ENCODE assay signal across 27 mouse cellular contexts in the genomic region with DNA sequence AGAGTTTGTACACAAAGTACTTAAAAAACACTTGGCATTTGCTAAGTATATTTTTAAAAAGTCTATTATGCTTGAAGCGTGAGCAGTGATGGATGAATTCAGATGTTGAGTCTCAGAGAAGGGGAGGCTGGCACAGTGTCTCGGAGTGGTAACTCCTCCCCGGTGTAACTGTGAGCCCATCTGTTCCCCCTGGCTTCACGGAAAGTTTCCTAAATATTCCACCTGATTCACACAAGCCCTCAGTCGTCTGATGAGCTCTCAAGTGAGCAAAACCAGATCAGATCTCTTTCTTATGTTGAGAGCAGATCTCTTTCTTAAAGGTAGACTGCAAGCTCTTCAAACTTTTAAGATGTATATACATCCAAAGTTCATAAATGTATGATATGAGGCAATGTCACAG. TPM values are rescaled to one million over a fixed set of nuclear protein-coding genes. Genes with fewer than 3 reads are reported as not detected.
DNase-seq lines count a peak whose midpoint lies in the region; ATAC-seq lines count a peak whose summit lies in the region.
"Had no signal": no experiment of that assay in that cellular context is flagged by ENCODE, and none has a peak within 500 bp of the region (broad histone marks: within the 10 kb centered on the region; RNA-seq: fewer than 3 reads in every experiment).

No protein-coding gene starts in this region.

- no peaks in the 10 kb centered on the region for H3K27me3 ChIP-seq in hindbrain, embryonic 16.5 days (replicated peaks; ENCODE audit: control insufficient read depth, insufficient read depth, low read length)
- H3K27me3 ChIP-seq in hindbrain, embryonic 14.5 days (ENCODE audit: control insufficient read depth, insufficient read depth, low read length), result no peaks in the 10 kb centered on the region
- H3K27me3 ChIP-seq: CH12.LX; embryonic facial prominence, embryonic 12.5 days; forebrain, embryonic 12.5 days; heart, embryonic 12.5 days; midbrain, embryonic 13.5 days; neural tube, embryonic 12.5 days; Patski had no signal

- no peaks in the 10 kb centered on the region for H3K36me3 ChIP-seq in hindbrain, embryonic 16.5 days (ENCODE audit: control insufficient read depth, insufficient read depth, low read length)
- H3K36me3 ChIP-seq in hindbrain, embryonic 14.5 days (replicated peaks; ENCODE audit: control insufficient read depth, insufficient read depth), result no peaks in the 10 kb centered on the region
- H3K36me3 ChIP-seq: embryonic facial prominence, embryonic 12.5 days; forebrain, embryonic 12.5 days; heart, embryonic 12.5 days; hindbrain, embryonic 10.5 days; midbrain, embryonic 13.5 days; neural tube, embryonic 12.5 days had no signal

- DNase-seq in hindbrain, embryonic 14.5 days (ENCODE audit: low spot score), result no peak
- DNase-seq in brain, adult 2 months (ENCODE audit: low read depth, low spot score), result peak; percentile 90
- DNase-seq in cerebellum, adult 18-20 months, result peak; percentile 55 to 69
- peak; percentile 54 to 73 for DNase-seq in cerebellum, postnatal 14 days
- no peak for DNase-seq in left cerebral cortex, postnatal 4 days
- DNase-seq in layer of hippocampus, postnatal 14 days (ENCODE audit: low spot score in 2 of 2), result no peak
- DNase-seq: adrenal gland, adult 2 months; gastrocnemius, postnatal 14 days; heart, adult 11 months; heart, postnatal 10 days; kidney, postnatal 4 days; layer of hippocampus, adult 9-11 months; lung, adult 2 months; lung, postnatal 14 days; thymus, postnatal 25 days had no signal

- H3K27ac ChIP-seq in hindbrain, embryonic 16.5 days (ENCODE audit: low read depth, low read length), result no peak overlapping the region
- H3K27ac ChIP-seq in hindbrain, embryonic 14.5 days, result no peak overlapping the region
- H3K27ac ChIP-seq: embryonic facial prominence, embryonic 12.5 days; forebrain, embryonic 12.5 days; hindbrain, embryonic 10.5 days; midbrain, embryonic 13.5 days; neural tube, embryonic 12.5 days had no signal

- no peak overlapping the region for H3K4me2 ChIP-seq in hindbrain, embryonic 16.5 days (ENCODE audit: low read length)
- no peak overlapping the region for H3K4me2 ChIP-seq in hindbrain, embryonic 14.5 days (replicated peaks)
- H3K4me2 ChIP-seq: embryonic facial prominence, embryonic 12.5 days; forebrain, embryonic 12.5 days; heart, embryonic 12.5 days; midbrain, embryonic 13.5 days; neural tube, embryonic 12.5 days had no signal

- H3K9ac ChIP-seq in hindbrain, embryonic 16.5 days (ENCODE audit: low read depth, low read length), result no peak overlapping the region
- no peak overlapping the region for H3K9ac ChIP-seq in hindbrain, embryonic 14.5 days
- H3K9ac ChIP-seq: embryonic facial prominence, embryonic 12.5 days; forebrain, embryonic 12.5 days; heart, embryonic 12.5 days; midbrain, embryonic 13.5 days; neural tube, embryonic 12.5 days had no signal

- 64% methylated on average over 5 of the region's 5 CpGs for WGBS in hindbrain, embryonic 16.5 days
- WGBS in hindbrain, embryonic 14.5 days, result 74% methylated on average over 5 of the region's 5 CpGs

- H3K9me3 ChIP-seq in hindbrain, embryonic 16.5 days (ENCODE audit: control insufficient read depth, low read length), result no peaks in the 10 kb centered on the region
- no peaks in the 10 kb centered on the region for H3K9me3 ChIP-seq in hindbrain, embryonic 14.5 days (ENCODE audit: control insufficient read depth, low read length)
- H3K9me3 ChIP-seq: embryonic facial prominence, embryonic 12.5 days; forebrain, embryonic 12.5 days; G1E; heart, embryonic 12.5 days; hindbrain, embryonic 10.5 days; midbrain, embryonic 13.5 days; neural tube, embryonic 12.5 days had no signal

- H3K4me3 ChIP-seq in hindbrain, embryonic 16.5 days (ENCODE audit: low read length), result no peak overlapping the region
- no peak overlapping the region for H3K4me3 ChIP-seq in hindbrain, embryonic 14.5 days (replicated peaks; ENCODE audit: low read length)
- H3K4me3 ChIP-seq: embryonic facial prominence, embryonic 12.5 days; erythroblast, embryonic 14.5 days; forebrain, embryonic 12.5 days; heart, embryonic 12.5 days; hindbrain, embryonic 10.5 days; midbrain, embryonic 13.5 days; neural tube, embryonic 12.5 days had no signal

- peaks cover 4% of the 10 kb centered on the region; the same call in 1 of the 2 replicates for H3K4me1 ChIP-seq in hindbrain, embryonic 16.5 days (ENCODE audit: control insufficient read depth, insufficient read depth, low read depth, low read length)
- no peaks in the 10 kb centered on the region; the same call in 1 of the 2 replicates for H3K4me1 ChIP-seq in hindbrain, embryonic 14.5 days (replicated peaks; ENCODE audit: control insufficient read depth, insufficient read depth, low read length)

- ATAC-seq in hindbrain, embryonic 16.5 days, result peak; percentile 29; the same call in 1 of the 2 replicates
- no peak for ATAC-seq in hindbrain, embryonic 14.5 days (ENCODE audit: low FRiP score)
- ATAC-seq: intestine, postnatal 0 days; midbrain, embryonic 13.5 days; Patski had no signal

- intact Hi-C loops in left cerebral cortex, postnatal 4 days (cut with DNase I), result no loop called here

RNA-seq across cellular contexts. Expression of a gene that starts 27.8 kb away (rescaled TPM):
- polyA plus RNA-seq in hindbrain, embryonic 16.5 days (2015; fragmentation: Nextera tagmentation; extraction: Ambion mirVana), result 50.8 and 55.2 TPM in 2 replicates
- polyA plus RNA-seq in hindbrain, embryonic 14.5 days (2014; fragmentation: Nextera tagmentation; extraction: Ambion mirVana), result 77.3 and 80.6 TPM in 2 replicates
- 100 to 1,000 TPM; 163 to 172 TPM for total RNA-seq in left cerebral cortex, postnatal 4 days (2021)
- 100 to 1,000 TPM; 141 to 150 TPM for total RNA-seq in layer of hippocampus, postnatal 14 days (2021)

Comparison
In these comparisons a context has a peak if more than half of its experiments do, and no peak if none do; other contexts are left out.
1. DNase-seq: peak in brain, adult 2 months (single experiment), cerebellum, adult 18-20 months (2 of 2) and cerebellum, postnatal 14 days (2 of 2); none in hindbrain, embryonic 14.5 days (single experiment), left cerebral cortex, postnatal 4 days (single experiment) and layer of hippocampus, postnatal 14 days (0 of 2).